Mouse (Mus musculus): ENCODE data around the gene Cfap74.

DNA sequence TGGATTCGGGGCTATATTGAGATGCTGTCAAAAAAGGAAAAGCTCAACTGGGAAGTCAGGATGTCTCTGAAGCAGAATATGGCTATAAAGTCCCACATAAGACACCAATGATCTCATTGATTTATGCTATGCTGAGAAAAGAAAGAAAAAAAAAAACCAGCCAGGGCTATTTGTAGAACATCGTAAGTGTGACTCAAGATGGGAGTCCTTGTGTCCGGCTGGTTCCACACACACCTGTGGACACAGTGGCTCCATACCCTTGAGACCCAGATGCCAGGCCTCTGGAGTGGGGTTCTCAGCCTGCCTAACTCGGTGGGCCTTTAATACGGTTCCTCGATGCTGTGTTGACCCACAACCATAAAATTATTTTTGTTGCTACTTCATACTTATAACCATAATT lies 3.1 kb downstream of the Cfap74 start:
- TF ChIP-seq EP300 (IDR thresholded peaks at IDR 0.05), result no peak
- no peak for TF ChIP-seq CTCF (IDR thresholded peaks at IDR 0.05)
